Mouse (Mus musculus) cerebellum, adult 11 months (tissue): ENCODE data around the gene Lexm.

ENCODE experiments used
- DNase-seq: peaks from one replicate; pipeline ENCODE4 v3.0.0; 2022

The Lexm gene

DNA sequence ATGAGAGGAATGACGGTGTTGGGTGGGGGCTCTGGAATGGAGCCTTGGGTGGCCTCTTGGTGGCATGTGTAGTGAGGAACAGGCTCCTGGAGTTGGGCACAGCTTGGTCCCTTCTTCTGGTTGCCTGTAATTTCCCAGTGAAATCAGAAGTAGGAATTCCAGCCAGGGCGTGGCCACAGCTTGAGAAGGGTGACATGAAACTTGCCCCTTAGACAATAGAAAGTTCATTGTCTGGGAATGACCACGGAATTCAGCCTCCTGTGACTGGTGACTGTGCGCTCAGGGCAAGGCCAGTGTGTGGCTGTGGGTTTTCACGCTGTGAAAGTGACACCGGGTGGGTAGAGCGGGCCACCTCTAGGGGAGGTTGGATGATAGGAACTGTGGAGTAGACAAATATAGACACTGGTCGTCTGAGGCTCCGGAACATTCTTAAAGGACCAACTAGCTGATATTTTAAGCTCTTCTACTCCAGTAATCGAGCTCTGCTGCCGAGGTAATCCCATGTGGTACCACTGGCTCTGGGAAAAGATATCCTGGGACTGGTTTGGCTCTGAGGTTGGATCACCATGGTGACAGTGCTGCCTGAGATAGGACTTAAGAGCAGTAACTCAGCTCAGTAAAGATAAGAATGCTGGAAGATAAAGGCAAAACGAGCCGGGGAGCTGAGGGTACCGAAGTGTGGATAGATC is 35.7 kb downstream of the Lexm start:
- no peak for DNase-seq

- no peak for DNase-seq
Measured at GRCm38 (mm10) chr4:106577511-106577910, 39.5 kb downstream of the Lexm start.

DNA sequence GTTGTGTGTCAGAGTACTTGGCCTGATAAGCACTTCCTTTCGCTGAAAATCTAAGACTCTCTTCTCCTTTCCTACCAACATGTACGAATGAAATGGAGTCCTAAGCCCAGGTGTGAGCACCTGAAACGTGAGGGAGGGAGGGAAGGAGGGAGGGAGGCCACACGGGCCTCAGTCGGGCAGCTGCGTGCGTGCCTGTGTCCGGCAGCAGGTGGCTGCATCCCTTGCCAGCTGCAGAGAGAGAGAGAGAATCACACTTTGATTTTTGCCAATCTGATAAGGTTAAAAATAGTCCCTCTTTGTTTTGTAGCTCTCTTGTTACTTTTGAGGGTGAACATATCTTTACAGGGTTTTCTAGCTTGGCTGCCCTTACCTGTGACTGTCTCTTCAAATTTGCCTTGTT is 42.0 kb downstream of the Lexm start:
- no peak for DNase-seq

DNA sequence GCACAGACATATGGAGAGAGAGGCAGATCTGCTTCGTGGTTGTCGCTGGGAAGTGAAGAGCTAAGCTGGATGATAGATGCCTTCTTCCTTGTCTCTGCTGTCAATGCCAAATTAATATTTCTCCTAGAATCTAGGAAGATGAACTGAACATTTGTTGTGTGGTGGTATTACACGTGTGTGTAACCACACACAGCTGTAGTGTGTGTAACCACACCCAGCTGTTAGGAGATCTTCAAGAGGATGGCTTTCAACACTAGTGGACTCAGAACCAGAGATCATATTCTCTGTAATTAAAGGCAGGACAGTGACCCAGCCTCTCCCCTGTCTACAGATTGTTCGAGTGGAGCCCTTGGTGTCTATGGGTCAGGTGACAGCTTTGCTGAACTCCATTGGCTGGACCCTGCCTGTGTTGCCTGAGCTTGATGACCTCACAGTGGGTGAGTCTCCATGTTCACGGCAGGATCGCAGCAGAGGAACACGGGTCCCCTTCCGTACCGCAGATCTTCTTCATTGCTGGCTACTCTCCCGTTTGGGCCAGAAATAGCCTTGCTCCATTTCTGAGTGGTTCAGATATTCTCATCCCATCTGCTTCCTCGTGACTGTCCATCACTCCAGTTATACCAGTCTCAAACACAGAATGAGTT is 45.8 kb downstream of the Lexm start:
- peak; percentile 25 for DNase-seq

- no peak for DNase-seq
Measured at GRCm38 (mm10) chr4:106569680-106570079, 47.4 kb downstream of the Lexm start.

GRCm38 (mm10) chr4:106564161-106564560 is 52.9 kb downstream of the Lexm start:
- no peak for DNase-seq

- no peak for DNase-seq
Measured at GRCm38 (mm10) chr4:106562837-106563790, 53.9 kb downstream of the Lexm start.

- DNase-seq = no peak
Measured at GRCm38 (mm10) chr4:106562006-106562405, 55.0 kb downstream of the Lexm start.

GRCm38 (mm10) chr4:106560846-106561781 is 55.9 kb downstream of the Lexm start, which contains the start of gene Dhcr24:
Gene Dhcr24, plus strand, starts transcription at chr4:106561038.
- DNase-seq = peak; percentile 89

GRCm38 (mm10) chr4:106560213-106560845 is 56.7 kb downstream of the Lexm start:
- no peak for DNase-seq

DNA sequence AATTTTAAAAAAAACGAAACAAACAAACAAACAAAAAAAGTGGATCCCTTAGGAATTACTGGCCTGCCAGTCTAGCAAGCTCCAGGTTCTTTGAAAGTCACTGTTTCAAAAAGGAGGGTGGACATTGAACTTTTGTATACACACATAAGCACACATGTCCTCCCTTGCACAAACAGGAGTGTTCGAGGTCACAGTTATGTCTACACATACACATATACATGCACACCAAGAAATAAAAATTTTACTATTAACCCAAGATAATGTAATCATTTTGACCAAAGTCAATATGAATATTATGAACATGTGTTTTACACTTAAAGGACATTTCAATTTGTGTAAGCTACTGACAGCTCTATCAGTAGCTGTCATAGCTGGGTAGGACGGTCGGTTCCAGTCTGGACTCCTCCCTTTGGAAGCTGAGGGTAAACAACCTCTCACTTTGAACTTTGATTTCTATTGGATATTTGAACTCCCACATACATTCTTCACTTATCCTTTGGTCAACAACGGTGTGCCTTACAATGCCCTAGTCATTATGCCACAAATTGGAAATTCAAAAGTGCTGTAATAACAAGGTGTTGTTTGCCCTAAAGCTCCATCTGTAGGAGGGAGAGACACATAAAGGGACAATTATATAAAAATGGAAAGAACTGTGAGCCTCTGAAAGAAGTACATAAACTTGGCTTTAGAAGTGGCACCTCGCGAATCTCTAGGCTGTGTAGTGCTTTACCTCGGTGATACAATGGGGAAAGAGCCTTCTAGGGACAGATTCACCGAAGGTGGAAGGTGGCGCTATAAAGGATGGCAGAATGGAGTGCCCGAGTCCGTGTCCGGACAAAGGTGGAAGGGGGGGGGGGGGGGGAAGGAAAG is 57.5 kb downstream of the Lexm start:
- peak; percentile 24 for DNase-seq

DNA sequence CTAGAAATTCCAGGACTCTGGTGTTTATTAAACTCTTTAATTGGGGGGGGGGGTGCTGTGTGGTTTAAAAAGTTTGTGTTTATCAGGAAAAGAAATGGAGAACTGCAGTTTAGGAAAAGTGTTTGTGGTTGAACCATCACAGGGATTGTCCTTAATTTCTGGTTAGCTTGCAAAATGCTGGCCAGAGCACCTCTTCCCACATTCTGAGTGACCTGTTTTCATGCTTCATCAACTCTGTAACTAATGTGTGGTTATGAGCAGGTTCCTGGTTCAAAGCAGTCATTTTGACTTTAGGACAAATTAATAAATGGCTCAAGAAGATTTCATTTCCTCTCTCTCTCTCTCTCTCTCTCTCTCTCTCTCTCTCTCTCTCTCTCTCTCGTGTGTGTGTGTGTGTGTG is 59.1 kb downstream of the Lexm start:
- DNase-seq = no peak

DNA sequence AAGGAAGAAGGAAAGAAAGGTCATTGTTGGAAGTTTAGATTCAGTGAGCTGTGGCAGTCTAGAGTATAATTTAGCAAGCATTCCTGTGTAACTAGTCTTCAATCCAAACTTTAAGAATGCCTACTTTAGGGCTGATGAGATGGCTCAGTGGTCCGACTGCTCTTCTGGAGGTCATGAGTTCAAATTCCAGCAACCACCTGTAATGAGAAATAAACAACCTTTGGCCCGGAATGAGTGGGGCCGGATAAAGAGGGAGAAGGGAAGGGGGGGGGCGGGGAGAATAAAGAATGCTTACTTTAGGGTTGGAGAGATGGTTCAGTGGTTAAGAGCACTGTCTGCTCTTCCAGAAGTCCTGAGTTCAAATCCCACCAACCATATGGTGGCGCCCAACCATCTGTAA is 59.8 kb downstream of the Lexm start:
- DNase-seq = no peak

- DNase-seq = no peak
Measured at GRCm38 (mm10) chr4:106550516-106551166, 66.4 kb downstream of the Lexm start.

DNA sequence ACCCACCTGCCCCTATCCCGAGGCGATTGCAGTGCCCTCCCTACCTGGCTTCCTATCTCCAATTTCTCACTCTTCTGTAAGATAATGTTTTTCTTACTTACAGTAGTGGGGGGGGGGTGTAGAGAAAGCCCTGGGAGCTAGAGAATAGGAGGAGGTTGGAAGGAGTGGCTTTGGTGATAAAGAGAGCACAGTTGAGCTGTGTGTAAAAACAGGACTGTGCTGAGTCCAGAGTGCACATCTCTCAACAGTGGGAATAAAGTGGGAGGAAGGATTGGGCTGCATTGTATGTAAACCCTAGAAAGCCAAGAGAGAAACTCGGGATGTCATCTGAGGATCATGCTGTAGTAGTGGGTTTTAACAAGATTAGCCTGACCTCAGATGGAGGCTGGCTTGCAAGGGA is 68.9 kb downstream of the Lexm start:
- no peak for DNase-seq

- no peak for DNase-seq
Measured at GRCm38 (mm10) chr4:106546896-106547295, 70.1 kb downstream of the Lexm start.

- no peak for DNase-seq
Measured at GRCm38 (mm10) chr4:106545817-106546373, 71.1 kb downstream of the Lexm start.

DNA sequence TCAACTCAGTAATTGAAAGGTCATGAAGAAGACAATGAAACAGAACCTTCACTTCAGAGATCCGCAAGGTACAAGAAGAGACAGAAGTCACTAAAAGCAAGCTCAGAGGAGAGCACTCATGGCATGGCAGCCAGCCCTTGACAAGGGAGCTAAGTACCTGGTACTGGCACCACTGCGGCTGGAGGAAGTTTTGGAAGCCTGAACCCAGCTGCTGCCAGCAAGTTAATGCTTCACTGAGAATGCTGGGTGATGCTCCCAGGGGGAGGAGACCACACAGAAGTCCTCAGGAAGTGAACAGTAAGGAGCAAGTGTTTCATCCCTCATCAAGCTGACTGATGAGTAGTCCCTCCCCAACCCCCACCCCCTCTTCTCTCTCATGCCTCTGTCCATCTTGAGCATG is 74.8 kb downstream of the Lexm start:
- DNase-seq = no peak

- no peak for DNase-seq
Measured at GRCm38 (mm10) chr4:106541491-106541890, 75.5 kb downstream of the Lexm start.
